Mouse (Mus musculus): ENCODE results near the gene Ctsh.

Ctsh gene

GRCm38 (mm10) chr9:90113151-90113550 lies 59.2 kb downstream of the Ctsh start:
- DNase-seq (ENCODE audit: low spot score in 2 of 2), result no peak

DNA sequence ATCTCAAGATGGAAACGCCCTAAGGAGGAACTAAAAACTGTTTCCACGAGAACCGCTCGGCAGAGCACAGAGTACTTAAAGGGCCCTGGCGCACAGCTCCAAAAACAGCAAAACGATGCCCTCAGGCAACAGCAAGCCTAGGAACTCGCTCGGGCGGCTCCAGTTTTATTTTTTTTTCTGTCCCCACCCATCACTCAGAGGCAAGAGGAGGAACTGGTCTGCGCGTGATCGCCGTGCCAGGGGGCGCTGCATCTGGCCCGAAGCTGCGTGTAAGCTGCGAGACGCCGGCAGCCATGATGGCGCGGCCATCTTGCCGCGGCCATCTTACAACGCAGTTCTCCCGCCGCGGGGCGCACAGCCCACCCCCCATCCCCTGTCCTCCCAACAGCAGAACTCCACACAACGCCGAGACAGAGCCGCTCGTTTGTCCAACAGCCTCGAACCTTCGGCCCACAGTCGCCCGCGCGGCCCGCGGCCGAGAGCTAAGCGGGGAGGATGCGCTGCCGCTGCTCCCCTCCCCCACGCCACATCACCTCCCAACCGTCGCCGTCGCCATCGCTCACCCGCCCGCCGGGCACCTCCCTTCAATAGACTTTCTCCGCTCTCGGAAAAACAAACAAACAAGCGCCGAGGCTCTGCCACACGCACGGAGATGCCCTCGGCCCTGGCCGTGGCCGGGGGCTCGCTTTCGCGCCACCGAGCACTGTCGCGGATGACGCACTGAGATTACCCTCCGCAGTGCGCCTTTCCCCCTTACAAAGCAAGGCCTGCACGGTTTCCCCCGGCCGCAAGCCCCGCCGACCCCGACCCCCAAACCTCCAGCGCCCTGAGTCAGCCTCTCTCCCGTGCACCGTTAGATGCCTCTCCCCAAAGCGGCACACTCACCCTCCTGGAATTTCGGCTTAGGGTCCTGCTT lies 60.0 kb downstream of the Ctsh start:
- peak; percentile 89 to 93 for DNase-seq (ENCODE audit: low spot score in 2 of 2)

DNA sequence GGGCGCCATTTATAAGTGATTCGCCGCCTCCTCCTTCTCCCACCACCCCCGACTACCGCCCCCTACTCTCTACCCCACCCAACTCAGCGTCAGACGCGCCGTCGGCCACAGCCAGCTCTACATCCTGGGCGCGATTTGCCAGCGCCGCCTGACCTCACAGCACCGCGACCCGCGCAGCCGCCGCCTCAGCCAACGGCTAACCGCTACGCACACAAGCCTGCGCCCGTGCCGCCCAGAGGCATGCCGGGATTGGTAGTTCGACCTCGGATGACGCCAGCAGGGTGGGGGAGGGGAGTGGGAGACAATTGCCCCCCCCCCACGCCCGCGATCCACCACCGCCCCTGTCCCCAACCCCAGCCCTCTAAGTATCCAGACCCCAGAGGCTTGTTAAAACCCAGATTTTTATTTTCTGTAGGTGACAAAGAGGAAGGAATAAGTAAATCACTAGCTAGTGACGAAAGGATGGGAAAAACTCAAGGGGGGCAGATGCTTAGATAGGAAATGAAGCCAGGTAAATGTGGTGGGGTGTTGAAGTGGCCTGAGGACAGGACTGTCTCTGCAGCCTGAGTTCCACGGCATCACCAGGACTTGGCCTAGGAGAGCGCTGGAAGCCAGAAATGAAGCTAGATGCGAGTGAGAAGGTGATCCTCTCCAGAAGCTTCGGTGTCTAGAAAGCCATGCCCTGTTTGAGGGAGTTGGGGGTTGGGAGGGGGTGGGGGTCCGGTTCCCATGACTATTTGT lies 60.8 kb downstream of the Ctsh start, which contains the start of gene Morf4l1:
TSS of gene Morf4l1 (minus strand) at position 208 of the 741 bp plus-strand sequence.
- DNase-seq (ENCODE audit: low spot score in 2 of 2), result peak; percentile 97 to 98

DNA sequence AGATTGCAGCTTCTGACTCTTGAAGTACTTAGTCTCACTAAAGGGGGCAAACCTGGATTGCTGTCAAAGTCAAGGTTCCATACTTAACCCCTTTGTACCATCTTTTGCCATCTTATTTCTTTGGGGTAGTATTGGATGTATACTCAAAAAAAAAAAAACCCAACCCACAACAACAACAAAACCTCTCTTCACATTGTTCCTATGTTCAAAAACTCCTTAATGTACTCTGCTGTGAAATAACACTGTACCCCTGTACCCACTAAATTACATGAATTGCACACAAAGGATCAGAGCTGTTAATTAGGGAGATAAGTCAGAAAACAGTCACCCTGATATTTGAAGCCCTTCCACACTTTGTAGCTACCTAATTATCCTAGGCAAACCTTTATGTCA lies 61.4 kb downstream of the Ctsh start:
- DNase-seq (ENCODE audit: low spot score in 2 of 2), result no peak

GRCm38 (mm10) chr9:90117234-90117633 lies 63.3 kb downstream of the Ctsh start:
- no peak for DNase-seq (ENCODE audit: low spot score in 2 of 2)

- DNase-seq (ENCODE audit: low spot score in 2 of 2), result peak; percentile 28 to 43
These were observed 68.3 kb downstream of the Ctsh start for GRCm38 (mm10) chr9:90122246-90122740.

DNA sequence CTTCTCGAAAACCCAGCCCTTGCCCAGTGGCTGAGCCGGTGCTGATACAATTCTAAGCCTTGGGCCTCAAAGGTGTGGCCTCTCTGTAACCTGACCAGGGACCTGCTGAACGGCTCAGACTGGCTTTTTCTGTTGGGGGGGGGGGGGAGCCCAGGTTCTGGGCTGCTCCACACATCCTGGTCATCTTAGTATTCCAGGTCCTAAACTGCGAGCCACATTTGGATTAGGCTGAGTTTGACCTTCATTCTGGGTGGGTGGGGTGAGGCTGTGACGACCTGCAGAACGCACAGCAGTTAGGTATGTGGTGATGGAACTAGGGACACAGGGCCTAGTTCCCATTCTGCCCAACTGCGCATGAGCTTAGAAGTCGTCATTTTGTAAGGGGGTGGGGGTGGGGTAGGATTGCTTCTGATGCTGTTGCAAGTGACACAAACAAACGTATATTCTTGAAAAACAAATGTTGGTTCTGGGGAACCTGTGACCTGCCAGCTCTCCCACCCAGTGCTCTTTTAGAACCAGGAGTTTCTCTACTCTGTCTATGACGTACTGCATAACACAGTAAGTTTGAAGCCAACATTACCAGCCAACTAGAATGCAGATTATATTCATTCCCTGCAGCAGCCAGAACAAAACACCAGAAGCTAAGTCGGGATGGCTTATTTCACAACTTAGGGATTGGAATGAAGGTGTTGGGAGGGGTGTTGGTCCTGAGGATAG lies 70.4 kb downstream of the Ctsh start:
- DNase-seq (ENCODE audit: low spot score in 2 of 2), result no peak

DNA sequence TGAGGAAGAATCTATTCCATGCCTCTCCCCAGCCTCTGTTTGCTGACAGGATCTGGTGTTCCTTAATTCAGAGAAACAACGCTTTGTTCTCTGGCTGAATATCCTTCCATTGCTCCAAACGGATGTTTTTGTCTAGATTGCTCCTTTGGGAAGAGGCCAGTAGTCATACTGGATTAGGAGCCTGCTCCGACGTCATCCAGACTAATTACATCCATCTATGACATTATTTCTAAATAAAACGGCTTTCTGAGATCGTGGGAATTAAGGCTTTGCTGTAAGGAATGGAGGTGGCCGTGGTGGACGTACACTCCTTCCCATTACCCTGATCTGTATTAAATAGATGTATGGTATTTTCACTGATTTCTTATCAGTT lies 70.9 kb downstream of the Ctsh start:
- peak; percentile 57 to 64 for DNase-seq (ENCODE audit: low spot score in 2 of 2)

Data from heart, adult 9 months (tissue).